Mouse (Mus musculus) lung, postnatal 10 days (tissue): ENCODE results near the gene Foxr1.
"Not testable (repeated sequence)": the region's sequence is repeated elsewhere in the genome, so short reads cannot be mapped to it uniquely, and the experiment has no call there.

ENCODE experiments used
- DNase-seq: peaks from one replicate; pipeline ENCODE4 v3.0.0; 2021

Foxr1 gene

GRCm38 (mm10) chr9:44412781-44413180 is 28.2 kb downstream of the Foxr1 start:
- DNase-seq, result no peak

GRCm38 (mm10) chr9:44412306-44412705 is 28.6 kb downstream of the Foxr1 start:
- no peak for DNase-seq

GRCm38 (mm10) chr9:44411601-44412130 is 29.3 kb downstream of the Foxr1 start:
- DNase-seq, result no peak

- no peak for DNase-seq
Measured at GRCm38 (mm10) chr9:44410647-44411336, 30.1 kb downstream of the Foxr1 start.

GRCm38 (mm10) chr9:44408693-44409092 is 32.2 kb downstream of the Foxr1 start:
- DNase-seq, result not testable (repeated sequence)

GRCm38 (mm10) chr9:44407752-44408097 is 33.2 kb downstream of the Foxr1 start:
- DNase-seq, result no peak

- peak; percentile 94 for DNase-seq
Measured at GRCm38 (mm10) chr9:44406906-44407751, 33.8 kb downstream of the Foxr1 start, which contains the start of the genes Rps25 and Trappc4. Rps25 (plus strand) TSS chr9:44407139. Trappc4 (minus strand) TSS chr9:44407600.

- DNase-seq, result no peak
Measured at GRCm38 (mm10) chr9:44405011-44405410, 35.9 kb downstream of the Foxr1 start.

- no peak for DNase-seq
Measured at GRCm38 (mm10) chr9:44401081-44401480, 39.9 kb downstream of the Foxr1 start.

- no peak for DNase-seq
Measured at GRCm38 (mm10) chr9:44399795-44400114, 41.2 kb downstream of the Foxr1 start.

- no peak for DNase-seq
Measured at GRCm38 (mm10) chr9:44399114-44399794, 41.7 kb downstream of the Foxr1 start.

- DNase-seq, result no peak
Measured at GRCm38 (mm10) chr9:44398551-44398950, 42.4 kb downstream of the Foxr1 start.

- no peak for DNase-seq
Measured at GRCm38 (mm10) chr9:44398087-44398486, 42.8 kb downstream of the Foxr1 start.

- DNase-seq, result peak; percentile 97
Measured at GRCm38 (mm10) chr9:44396684-44397411, 44.1 kb downstream of the Foxr1 start, which contains the start of gene Slc37a4. Slc37a4 (plus strand) TSS chr9:44396852.

- DNase-seq, result peak; percentile 86
Measured at GRCm38 (mm10) chr9:44391466-44391865, 49.5 kb downstream of the Foxr1 start.

GRCm38 (mm10) chr9:44389273-44389672 is 51.7 kb downstream of the Foxr1 start:
- DNase-seq, result peak; percentile 62

GRCm38 (mm10) chr9:44387221-44387620 is 53.7 kb downstream of the Foxr1 start:
- no peak for DNase-seq

GRCm38 (mm10) chr9:44384596-44384995 is 56.3 kb downstream of the Foxr1 start:
- DNase-seq, result no peak
